Mouse (Mus musculus) small intestine, adult 2 months (tissue): ENCODE data around the gene Fut4.

Experiments
- CTCF ChIP-seq: fragments of 200-500 bp; IDR thresholded peaks from 2 replicates; pipeline ENCODE4 v1.5.1; 2012; ENCODE audit warnings: low read depth, mild to moderate bottlenecking, control low read depth, inconsistent platforms, low read length, moderate library complexity, mixed read lengths; ENCODE audit not compliant: insufficient replicate concordance, insufficient read length; ENCODE audit errors: extremely low read depth
- POLR2A ChIP-seq: fragments of 200-500 bp; IDR thresholded peaks from 2 replicates; pipeline ENCODE4 v1.6.1; 2012; ENCODE audit warnings: low read depth, mild to moderate bottlenecking, control low read depth, inconsistent platforms, low read length, moderate library complexity

- TF ChIP-seq CTCF (no peak), POLR2A (no peak; the same call in 1 of the 2 replicates)
Measured at GRCm38 (mm10) chr9:14751503-14752000, 641 bp downstream of the Fut4 start.
